Mouse (Mus musculus): ENCODE measurements around the gene Hectd2.

- TF ChIP-seq CTCF (IDR thresholded peaks at IDR 0.05; ENCODE audit: insufficient read depth, low read length) (no peak), POLR2A (IDR thresholded peaks at IDR 0.05; ENCODE audit: borderline replicate concordance, extremely low read depth, low read depth, low read length) (no peak)
Measured at GRCm38 (mm10) chr19:36668098-36668497, 113.7 kb downstream of the Hectd2 start.

Measured in lung, adult 2 months (tissue).